Mouse (Mus musculus): Measurements from ENCODE around the gene Sec63. TPM values are rescaled to one million over a fixed set of nuclear protein-coding genes. Genes with fewer than 3 reads are reported as not detected.

The Sec63 gene
- polyA plus RNA-seq (2012; rRNA removed) (31.5 and 48.9 TPM in 2 replicates), polyA plus RNA-seq (2014; fragmentation: Nextera tagmentation; extraction: Ambion mirVana) (22.6 and 26.9 TPM in 2 replicates)

DNA sequence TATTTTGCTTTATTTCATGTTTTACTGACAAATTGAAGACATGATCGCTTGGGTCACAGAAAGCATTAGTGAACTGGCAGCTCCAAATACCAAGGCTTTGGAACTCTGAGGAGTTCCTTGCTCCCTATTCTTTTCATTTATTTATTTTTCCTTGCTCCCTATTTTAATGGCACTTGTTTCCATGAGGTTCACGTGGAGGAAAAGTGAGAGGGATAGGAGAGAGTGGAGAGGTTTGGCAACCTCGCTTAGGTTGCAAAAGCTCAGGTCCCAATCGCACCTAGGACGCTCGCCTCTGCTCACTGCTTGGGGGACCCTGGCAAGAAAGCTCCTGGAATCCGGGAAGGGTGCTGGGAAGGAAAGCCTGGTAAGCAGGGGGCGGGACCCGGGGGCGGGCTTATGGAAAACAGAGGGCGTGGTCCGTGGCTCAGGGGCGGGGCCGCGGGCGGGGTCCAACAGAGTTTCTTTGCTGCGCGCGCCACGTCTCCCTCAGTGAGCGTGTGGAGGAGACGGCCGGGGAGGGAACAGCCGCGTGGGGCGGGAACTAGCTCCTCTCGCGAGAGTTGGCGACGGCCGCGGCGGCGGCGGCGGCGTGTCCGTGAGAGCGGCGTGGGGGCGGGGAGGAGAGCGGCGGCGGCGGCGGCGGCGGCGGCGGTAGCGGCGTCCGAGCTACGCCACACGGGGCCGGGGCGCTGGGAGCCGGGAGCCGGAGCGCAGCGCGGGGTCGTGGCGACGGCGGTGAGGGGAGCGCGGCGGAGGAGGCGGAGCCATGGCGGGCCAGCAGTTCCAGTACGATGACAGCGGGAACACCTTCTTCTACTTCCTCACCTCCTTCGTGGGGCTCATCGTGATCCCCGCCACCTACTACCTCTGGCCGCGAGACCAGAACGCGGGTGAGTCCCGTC is at the start of gene Sec63:
Sec63 (plus strand) TSS at position 498 of the 902 bp plus-strand sequence.
- DNase-seq (ENCODE audit: low spot score) (peak; percentile 97), ATAC-seq (ENCODE audit: low FRiP score, low read depth) (peak; percentile 97)
- H3K9me3 ChIP-seq (ENCODE audit: control insufficient read depth, low read length): no peaks in the 10 kb centered on the region
- no peaks in the 10 kb centered on the region for H3K36me3 ChIP-seq (ENCODE audit: control insufficient read depth, insufficient read depth, low read length)
- H3K9ac ChIP-seq (ENCODE audit: low read depth, low read length, severe bottlenecking): peak within 1 kb of the TSS; percentile 97
- peak within 1 kb of the TSS; percentile 77 for H3K4me2 ChIP-seq (replicated peaks; ENCODE audit: low read depth, low read length, severe bottlenecking)
- under 1% methylated on average over 39 of the region's 81 CpGs for WGBS
- no peaks in the 10 kb centered on the region for H3K27me3 ChIP-seq (ENCODE audit: control insufficient read depth, insufficient read depth, low read length)
- peak within 1 kb of the TSS; percentile 92 for H3K27ac ChIP-seq (replicated peaks; ENCODE audit: low read depth, low read length)
- peaks cover 21% of the 10 kb centered on the region for H3K4me1 ChIP-seq (ENCODE audit: control insufficient read depth, insufficient read depth, low read length)
- TF ChIP-seq POLR2A (IDR thresholded peaks at IDR 0.05; ENCODE audit: borderline replicate concordance, extremely low read depth, insufficient read depth, insufficient read length): no peak
- peak within 1 kb of the TSS; percentile 99 for H3K4me3 ChIP-seq (replicated peaks; ENCODE audit: low read length)

DNA sequence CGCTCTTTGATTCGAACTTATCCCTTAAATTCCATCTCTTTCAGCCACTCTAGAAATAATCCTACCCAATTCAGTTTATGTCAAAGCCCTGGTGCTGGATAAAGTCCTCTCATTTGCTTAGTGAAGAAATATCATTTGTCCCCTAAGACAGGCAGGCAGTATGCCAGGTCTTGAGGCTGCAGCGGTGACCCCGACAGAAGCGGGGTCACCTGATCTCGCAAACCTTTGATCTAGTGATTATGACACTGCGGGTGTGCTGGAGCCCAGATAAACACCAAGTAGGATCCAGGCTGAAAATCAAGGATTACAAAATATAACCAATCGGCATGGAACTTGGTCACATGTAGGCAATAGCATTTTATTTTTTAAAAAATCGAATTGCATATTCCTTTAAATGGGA is 46.6 kb upstream of the Sec63 start:
- Histone ChIP-seq H3K27ac (replicated peaks; ENCODE audit: low read depth, low read length) (no peak overlapping the region), H3K36me3 (ENCODE audit: control insufficient read depth, insufficient read depth, low read length) (no peaks in the 10 kb centered on the region), H3K4me2 (replicated peaks; ENCODE audit: low read depth, low read length, severe bottlenecking) (peak overlapping the region; percentile 43; the same call in 1 of the 2 replicates), H3K9me3 (ENCODE audit: control insufficient read depth, low read length) (no peaks in the 10 kb centered on the region), H3K9ac (ENCODE audit: low read depth, low read length, severe bottlenecking) (no peak overlapping the region), H3K27me3 (ENCODE audit: control insufficient read depth, insufficient read depth, low read length) (0 out of 2 replicates have a peak, but pooled peaks cover 3% of the 10 kb centered on the region), H3K4me1 (ENCODE audit: control insufficient read depth, insufficient read depth, low read length) (peaks cover 13% of the 10 kb centered on the region; the same call in 1 of the 2 replicates), H3K4me3 (replicated peaks; ENCODE audit: low read length) (no peak overlapping the region)
- DNase-seq (ENCODE audit: low spot score) (no peak), ATAC-seq (ENCODE audit: low FRiP score, low read depth) (no peak)
- WGBS: 16% methylated on average over 9 of the region's 9 CpGs
- TF ChIP-seq POLR2A (IDR thresholded peaks at IDR 0.05; ENCODE audit: borderline replicate concordance, extremely low read depth, insufficient read depth, insufficient read length): no peak

GRCm38 (mm10) chr10:42715366-42716035 is 45.8 kb upstream of the Sec63 start:
- no peaks in the 10 kb centered on the region for H3K36me3 ChIP-seq (ENCODE audit: control insufficient read depth, insufficient read depth, low read length)
- DNase-seq (ENCODE audit: low spot score) (no peak), ATAC-seq (ENCODE audit: low FRiP score, low read depth) (no peak)
- 10% methylated on average over 19 of the region's 19 CpGs for WGBS
- peaks cover 13% of the 10 kb centered on the region; the same call in 1 of the 2 replicates for H3K4me1 ChIP-seq (ENCODE audit: control insufficient read depth, insufficient read depth, low read length)
- no peak overlapping the region for H3K27ac ChIP-seq (replicated peaks; ENCODE audit: low read depth, low read length)
- peak overlapping the region; percentile 43 for H3K4me2 ChIP-seq (replicated peaks; ENCODE audit: low read depth, low read length, severe bottlenecking)
- H3K27me3 ChIP-seq (ENCODE audit: control insufficient read depth, insufficient read depth, low read length): 0 out of 2 replicates have a peak, but pooled peaks cover 3% of the 10 kb centered on the region
- no peaks in the 10 kb centered on the region for H3K9me3 ChIP-seq (ENCODE audit: control insufficient read depth, low read length)
- no peak overlapping the region for H3K9ac ChIP-seq (ENCODE audit: low read depth, low read length, severe bottlenecking)
- no peak for TF ChIP-seq POLR2A (IDR thresholded peaks at IDR 0.05; ENCODE audit: borderline replicate concordance, extremely low read depth, insufficient read depth, insufficient read length)
- peak overlapping the region; percentile 13 for H3K4me3 ChIP-seq (replicated peaks; ENCODE audit: low read length)

- Histone ChIP-seq H3K27ac (replicated peaks; ENCODE audit: low read depth, low read length) (no peak overlapping the region), H3K9me3 (ENCODE audit: control insufficient read depth, low read length) (no peaks in the 10 kb centered on the region), H3K9ac (ENCODE audit: low read depth, low read length, severe bottlenecking) (no peak overlapping the region), H3K4me2 (replicated peaks; ENCODE audit: low read depth, low read length, severe bottlenecking) (no peak overlapping the region), H3K27me3 (ENCODE audit: control insufficient read depth, insufficient read depth, low read length) (no peaks in the 10 kb centered on the region), H3K36me3 (ENCODE audit: control insufficient read depth, insufficient read depth, low read length) (no peaks in the 10 kb centered on the region), H3K4me1 (ENCODE audit: control insufficient read depth, insufficient read depth, low read length) (no peaks in the 10 kb centered on the region), H3K4me3 (replicated peaks; ENCODE audit: low read length) (no peak overlapping the region)
- no peak for TF ChIP-seq POLR2A (IDR thresholded peaks at IDR 0.05; ENCODE audit: borderline replicate concordance, extremely low read depth, insufficient read depth, insufficient read length)
- no peak for ATAC-seq (ENCODE audit: low FRiP score, low read depth)
- 92% methylated on average over 5 of the region's 5 CpGs for WGBS
- no peak for DNase-seq (ENCODE audit: low spot score)
These were observed 39.2 kb upstream of the Sec63 start for GRCm38 (mm10) chr10:42722116-42722515.

Data from limb, embryonic 14.5 days (tissue).